Mouse (Mus musculus) left cerebral cortex, postnatal 25 days (tissue): ENCODE results near the gene Kiss1. TPM values are rescaled to one million over a fixed set of nuclear protein-coding genes. Genes with fewer than 3 reads are reported as not detected.

Experiments used
- DNase-seq, 2 experiments: peaks; one replicate each; pipeline ENCODE4 v3.0.0; 2022; ENCODE audit warnings: low spot score in 2 of 2, mixed read lengths in 1 of 2
- intact Hi-C: fragments of 180-260 bp; cut with DNase I; formaldehyde crosslinking; loops from one replicate; pipeline ENCODE4 v1.15.1; 2025
- total RNA-seq, 2 experiments: library from RNA; stranded (reverse); gene quantifications; 2 replicates each; pipeline ENCODE4 v1.2.3; 2021

Gene Kiss1
- total RNA-seq, result 1 to 10 TPM in 1 of 2 experiments, not detected in 1; 1.8 TPM

DNA sequence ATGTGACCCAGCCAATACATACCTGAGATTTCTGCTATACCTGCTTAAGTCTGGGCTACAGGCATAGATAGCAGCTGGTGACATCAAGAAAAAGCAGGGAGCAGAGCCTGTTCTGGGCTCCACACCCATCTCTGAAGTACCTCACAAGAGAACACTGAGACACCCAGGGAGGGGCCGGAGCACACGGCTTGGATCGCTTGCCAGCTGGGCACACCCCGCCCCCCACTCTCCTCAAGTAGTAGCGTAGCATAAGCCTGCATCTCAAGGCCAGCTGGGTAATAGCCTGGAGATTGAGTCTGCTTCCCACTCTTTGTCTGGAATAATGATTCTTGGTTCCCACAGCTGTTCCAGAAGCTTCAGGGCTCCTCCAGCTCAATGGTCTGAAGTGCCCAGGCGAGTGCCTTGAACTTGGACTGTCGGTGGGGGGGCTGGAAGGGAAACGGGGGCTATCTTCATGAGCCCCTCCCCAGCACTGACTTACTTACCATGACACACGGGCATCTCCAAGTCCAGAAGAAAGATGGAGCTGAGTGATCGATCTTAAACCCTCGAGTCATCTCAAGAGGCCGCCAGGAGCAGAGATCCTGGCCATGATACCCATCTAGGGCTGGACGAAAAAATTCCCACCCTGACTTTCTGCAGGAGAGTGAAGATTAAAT lies at the start of gene Kiss1:
Gene Kiss1, plus strand, starts transcription at position 609 of the 659 bp plus-strand sequence.
- peak in 1 of 2 experiments; percentile 40 for DNase-seq
- intact Hi-C loops, result no loop called here

DNA sequence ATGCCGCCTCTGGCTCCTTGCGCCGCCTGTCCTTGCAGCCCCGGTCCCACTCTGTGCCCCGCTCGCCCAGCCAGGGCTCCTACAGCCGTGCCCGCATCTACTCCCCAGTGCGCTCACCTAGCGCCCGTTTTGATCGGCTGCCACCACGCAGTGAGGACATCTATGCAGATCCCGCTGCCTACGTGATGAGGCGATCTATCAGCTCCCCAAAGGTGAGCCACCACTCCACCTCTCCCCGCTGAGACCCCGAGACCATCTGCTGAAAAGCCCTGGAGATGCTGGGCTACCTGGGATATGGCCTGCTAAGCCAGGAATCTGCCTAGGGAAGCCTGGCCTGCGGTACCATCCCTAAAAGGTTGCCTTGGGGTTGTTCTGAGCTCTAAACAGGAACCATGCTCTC lies 47.5 kb upstream of the Kiss1 start:
- no peak for DNase-seq
- intact Hi-C loops, result no loop called here

DNA sequence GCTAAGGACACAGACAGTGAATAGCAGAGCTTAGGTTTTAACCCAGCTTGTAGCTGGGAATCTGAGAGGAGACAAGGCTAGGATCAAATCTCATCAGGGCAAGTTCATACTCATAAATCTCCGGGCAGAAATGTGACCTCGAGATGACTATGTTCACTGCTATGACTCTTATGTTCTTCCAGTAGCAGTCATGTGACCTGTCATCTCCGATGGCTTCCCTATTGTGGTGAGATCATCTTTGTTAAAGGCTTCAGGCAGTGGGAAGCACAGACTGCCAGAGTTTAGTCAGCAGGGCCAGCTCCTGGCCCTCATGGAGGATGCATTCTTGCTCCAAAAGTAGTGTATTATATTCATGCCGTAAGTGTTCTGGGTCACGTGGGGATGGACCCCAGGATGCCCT lies 44.7 kb upstream of the Kiss1 start:
- intact Hi-C loops, result no loop called here
- DNase-seq, result no peak

DNA sequence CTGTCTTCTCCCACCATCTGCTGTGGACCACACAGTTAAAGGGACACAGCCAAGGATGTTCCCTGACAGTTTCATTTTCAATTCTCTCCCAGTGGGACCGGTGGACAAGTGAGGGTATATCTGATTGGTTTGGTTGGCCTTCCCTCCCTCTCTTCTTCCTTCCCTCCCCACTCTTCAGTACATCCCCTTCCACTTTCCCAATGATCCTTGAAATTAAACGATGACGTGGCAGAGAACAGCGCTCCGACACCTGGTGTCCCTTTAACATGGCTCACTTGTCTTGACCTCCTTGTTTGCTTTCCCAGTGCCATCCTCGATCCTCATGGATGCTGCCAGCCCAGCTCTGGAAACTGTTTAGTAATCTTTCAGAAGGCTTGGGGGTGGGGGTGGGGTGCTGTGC lies 43.1 kb upstream of the Kiss1 start:
- intact Hi-C loops, result no loop called here
- DNase-seq, result no peak

DNA sequence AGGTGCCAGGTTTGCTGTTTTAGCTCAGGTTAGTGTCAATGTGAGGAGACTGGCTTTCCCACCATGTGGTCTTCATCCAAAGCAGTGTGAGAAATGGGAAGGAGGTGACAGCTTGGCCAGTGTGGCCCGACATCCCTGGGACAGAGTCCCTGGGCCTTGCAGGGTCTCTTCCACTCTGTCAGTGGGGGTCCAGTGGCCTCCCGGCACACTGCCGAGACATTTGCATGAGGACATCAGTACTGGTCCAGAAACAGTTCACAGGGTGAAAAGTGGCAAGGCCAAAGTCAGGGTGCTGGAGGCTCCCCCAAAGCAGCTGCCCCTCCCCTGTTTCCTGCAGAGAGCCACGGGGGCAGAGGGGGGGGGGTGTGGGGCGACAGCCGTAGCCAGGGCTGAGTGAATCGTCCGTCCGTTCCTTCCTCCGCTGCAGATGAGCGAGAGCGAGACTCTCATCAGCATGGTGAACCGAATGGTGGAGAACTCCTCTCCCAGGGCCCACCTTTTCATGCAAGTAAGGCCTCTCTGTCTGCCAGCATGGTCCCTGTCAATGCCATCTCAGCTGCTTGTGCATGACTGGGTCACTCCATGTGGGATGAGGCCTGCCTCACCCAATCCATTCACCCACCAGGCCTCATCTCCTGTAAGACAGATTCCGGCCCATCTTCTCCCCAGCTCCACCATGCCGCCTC lies 42.6 kb upstream of the Kiss1 start:
- DNase-seq, result no peak
- intact Hi-C loops, result no loop called here

DNA sequence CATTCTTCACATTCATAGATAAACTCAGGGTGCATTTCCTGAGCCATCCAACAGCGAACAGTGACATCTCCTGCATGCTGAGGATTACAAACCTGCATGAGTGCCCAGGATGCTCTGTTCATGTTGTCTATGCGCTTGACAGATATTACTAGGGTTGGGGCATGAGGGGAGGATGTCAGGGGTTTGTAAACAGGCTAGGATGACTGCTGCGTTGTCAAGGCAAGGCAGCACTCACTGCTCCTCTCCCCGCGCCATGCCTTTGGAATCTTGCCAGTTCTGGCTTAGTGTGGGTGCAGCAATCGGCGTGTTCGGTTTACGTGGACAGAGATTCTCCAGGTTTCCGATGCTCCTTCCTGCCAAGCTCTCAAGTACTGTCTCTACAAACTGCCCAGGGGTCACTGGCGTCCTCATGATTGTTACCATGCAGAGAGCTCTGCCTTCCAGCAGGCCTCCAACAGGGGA lies 42.0 kb upstream of the Kiss1 start:
- DNase-seq, result peak; percentile 51 to 69

DNA sequence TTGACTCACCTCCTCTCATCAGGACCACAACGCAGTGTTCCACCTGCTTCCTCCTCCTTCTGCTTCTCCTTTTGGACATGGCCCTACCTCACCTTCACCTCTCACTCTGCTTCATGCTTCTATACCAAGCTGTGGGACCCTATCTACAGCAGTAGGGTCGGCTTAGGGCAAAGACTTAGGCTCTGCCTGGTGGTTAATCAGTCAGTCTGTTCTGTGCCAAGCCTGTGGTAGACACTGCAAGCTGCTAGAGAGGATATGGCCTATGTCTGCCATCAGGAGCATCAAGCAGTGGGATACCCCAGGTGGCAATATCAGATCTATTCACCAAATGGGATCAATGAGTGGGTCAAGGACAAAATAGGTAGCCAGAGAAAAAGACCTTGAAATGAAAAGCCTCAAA lies 41.1 kb upstream of the Kiss1 start:
- intact Hi-C loops, result no loop called here
- no peak for DNase-seq

More for the DNA sequence above, 42.0 kb upstream of the Kiss1 start:
- intact Hi-C loops, result no loop called here

DNA sequence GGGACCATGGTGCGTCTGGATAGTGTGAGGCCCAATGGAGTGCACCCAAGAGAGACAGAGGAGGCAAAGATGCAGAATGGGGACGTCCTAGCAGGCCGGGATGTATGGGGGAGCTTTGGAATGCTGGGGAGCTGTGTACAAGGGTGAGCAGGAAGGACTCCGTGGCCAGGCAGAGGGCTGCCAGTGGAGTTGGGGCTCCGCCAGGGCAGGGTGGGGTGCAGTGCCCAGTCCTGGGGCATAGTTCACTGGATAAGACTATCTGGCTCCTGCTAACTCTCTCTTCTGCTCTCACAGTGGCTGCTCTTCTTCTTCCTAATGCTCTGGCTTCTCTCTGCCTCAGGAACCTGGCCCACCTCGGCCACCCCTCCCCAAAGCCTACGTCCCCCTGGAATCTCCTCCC lies 35.8 kb upstream of the Kiss1 start:
- DNase-seq, result no peak
- intact Hi-C loops, result no loop called here

DNA sequence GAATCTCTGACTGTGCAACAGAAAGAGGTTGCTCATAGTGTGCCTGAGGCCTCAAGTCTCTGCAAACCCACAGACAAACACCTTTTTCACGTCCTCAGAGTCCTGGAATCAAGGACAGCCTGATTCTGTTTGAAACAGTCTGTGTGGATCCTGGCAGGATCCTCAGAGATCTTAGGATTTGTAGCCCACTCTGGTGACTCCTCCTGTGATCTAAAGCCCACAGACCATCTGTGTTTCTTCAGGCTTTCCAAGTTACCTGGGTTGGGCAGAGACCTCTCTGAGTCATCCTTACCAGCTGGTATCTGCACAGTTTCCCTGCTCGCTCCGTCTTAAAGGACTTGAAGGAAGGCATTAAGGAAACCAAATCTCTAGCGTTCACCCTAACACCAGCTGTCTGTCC lies 34.6 kb upstream of the Kiss1 start:
- intact Hi-C loops, result no loop called here
- DNase-seq, result peak; percentile 28 to 91

DNA sequence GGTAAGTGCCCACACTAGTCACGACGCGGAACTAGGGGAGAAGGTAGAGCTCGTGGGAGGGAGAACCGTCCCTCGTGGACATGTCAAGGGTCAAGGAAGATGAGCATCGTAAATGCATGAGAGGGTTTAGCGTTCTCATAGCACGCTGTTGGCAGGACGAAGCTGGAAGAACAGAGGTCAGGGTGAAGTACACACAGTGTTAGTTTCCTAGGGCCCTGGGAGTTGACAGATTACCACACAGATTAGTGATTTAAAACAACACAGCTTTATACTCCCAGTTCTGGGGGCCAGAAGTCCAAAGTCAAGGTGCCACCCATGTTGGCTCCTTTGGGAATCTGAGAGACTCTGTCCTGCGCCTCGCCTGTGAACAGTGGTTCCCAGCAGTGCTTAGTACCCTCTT lies 33.8 kb upstream of the Kiss1 start:
- intact Hi-C loops, result no loop called here
- no peak for DNase-seq

DNA sequence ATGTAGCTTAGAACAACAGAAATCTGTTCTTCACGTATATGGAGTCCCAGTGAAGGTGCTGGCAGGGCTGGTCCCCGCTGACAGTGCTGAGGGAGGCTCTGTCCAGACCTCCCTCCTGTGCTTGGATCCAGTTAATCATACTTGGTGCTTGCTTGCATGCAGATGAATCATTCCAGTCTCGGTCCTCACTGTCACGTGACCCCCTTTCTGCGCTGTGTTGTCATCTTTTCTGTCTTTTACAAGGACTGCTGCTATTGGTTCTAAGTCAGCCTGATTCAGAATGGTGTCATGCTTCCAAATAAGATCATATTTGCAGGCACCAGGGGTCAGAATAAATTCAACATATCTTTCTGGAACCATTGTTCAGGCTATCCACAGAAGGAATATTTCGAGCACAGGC lies 29.8 kb upstream of the Kiss1 start:
- no peak for DNase-seq
- intact Hi-C loops, result no loop called here

DNA sequence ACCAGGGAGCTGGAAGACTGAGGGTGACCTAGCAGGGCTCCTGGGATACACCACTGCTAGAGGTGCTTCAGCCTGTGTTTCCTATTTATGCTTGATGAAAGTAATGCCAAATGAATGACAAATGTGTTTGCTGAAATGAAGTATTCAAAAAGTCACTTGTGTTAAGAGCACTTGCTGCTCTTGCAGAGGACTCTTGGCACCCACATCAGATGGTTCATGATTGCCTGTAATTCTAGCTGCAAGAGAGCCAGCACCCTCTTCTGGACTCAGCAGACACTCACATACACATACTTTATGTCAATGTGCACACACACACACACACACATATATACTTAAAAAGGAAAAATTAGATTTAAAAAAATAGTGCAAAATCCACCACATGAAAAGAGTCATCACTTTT lies 29.1 kb upstream of the Kiss1 start:
- no peak for DNase-seq
- intact Hi-C loops, result no loop called here

DNA sequence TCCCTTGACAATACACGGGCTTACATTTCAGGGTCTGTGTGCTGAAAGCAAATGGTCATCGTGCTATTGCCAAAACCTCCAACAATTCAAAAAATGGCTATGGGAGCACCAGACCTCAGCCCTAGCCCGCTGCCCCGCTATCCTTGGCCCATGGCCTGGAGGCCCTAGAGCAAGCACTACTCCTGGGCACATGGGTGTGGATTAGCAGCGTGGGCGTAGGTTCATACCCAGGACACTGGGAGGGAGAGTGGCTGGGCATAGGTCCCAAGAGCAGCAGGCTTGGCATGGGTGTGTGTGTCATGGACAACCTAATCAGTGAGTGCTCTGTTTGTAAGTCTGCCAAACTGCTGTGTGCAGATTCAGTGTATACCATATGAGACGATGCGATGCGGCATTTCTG lies 25.3 kb upstream of the Kiss1 start:
- intact Hi-C loops, result no loop called here

DNA sequence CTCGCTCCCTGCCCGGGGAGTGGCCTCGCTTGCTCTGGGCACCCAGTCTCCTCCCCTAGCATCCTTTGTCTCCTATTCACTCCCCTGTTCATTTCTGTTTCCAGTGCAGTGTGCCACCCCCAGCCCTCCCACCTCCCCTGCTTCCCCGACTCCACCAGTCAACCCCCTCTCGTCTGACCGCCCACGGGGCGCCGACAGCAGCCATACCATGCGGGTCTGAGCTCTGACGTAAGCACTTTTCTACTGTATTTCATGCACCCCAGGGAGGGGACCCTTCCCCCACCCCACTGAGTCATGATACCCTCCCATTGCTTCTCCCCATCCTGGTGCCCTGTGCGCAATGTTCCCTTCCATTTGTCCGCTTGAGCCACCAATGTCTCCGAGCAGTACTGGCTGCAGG lies 22.9 kb upstream of the Kiss1 start:
- intact Hi-C loops, result no loop called here
- DNase-seq, result peak in 1 of 2 experiments; percentile 66

More for the DNA sequence above, 25.3 kb upstream of the Kiss1 start:
- DNase-seq, result no peak

DNA sequence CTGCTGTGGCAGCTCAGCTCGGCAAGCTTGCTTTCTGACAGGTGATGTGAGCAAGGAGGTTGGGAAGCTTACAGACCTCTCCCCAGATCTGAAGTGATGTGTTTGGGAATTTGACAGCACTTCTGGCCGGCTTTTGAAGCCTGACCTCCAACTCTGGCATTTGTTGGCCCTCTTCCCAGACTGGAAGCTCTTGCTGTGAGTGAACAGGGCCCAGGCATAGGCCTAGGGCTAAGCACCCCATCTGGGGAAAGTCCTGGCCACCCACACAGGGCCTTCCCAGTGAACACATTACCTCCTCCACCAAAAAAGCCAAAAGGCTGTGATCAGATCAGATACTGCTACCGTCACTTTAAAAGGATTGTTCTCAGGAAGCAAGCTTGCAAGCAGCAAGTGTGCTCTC lies 19.1 kb upstream of the Kiss1 start:
- intact Hi-C loops, result loop anchor here (5.0 kb wide), 1 partner anchor 75 kb away; no protein-coding TSS in a partner anchor
- no peak for DNase-seq

DNA sequence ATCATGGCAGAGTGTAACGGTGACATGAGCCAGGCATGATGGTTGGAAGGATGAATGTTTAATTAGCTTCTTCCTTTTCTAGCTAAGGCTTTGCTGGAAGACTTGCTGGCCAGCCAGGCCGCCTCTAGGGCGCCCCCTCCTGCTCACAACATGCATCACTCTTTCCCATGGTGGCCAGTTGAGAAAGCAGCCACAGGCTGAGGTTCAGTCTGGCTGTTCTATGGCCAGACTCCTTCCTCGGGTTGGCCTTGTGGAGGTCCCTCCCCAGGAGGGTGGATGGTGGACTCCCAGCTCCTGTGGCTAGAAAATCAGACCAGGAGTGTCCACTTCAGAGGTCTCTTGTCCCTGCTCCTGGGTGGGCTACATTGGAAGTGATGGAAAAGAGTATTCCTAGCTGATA lies 14.8 kb upstream of the Kiss1 start:
- intact Hi-C loops, result loop anchor here (1.0 kb wide), 1 partner anchor 126 kb away; no protein-coding TSS in a partner anchor
- DNase-seq, result peak; percentile 72 to 80

DNA sequence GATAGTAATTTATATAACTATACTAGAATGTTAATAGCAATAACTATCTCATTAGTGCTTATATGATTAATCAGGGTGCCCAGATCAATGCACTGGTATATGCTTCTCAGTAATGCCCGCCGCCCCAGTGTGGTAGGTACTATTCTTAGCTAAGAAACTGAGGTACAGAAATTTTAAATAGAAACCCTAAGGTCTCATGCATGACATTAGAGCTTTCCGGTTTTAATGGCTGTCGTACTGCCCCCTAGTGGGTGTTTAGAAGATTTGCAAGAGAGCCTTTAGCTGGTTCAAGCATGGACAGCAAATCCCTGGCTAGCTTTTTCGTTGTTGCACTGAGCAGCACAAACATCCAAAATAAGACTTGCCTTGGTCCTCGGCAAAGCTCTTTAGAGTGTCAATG lies 14.4 kb upstream of the Kiss1 start:
- intact Hi-C loops, result loop anchor here (1.0 kb wide), 1 partner anchor 126 kb away; no protein-coding TSS in a partner anchor
- peak; percentile 42 to 61 for DNase-seq

DNA sequence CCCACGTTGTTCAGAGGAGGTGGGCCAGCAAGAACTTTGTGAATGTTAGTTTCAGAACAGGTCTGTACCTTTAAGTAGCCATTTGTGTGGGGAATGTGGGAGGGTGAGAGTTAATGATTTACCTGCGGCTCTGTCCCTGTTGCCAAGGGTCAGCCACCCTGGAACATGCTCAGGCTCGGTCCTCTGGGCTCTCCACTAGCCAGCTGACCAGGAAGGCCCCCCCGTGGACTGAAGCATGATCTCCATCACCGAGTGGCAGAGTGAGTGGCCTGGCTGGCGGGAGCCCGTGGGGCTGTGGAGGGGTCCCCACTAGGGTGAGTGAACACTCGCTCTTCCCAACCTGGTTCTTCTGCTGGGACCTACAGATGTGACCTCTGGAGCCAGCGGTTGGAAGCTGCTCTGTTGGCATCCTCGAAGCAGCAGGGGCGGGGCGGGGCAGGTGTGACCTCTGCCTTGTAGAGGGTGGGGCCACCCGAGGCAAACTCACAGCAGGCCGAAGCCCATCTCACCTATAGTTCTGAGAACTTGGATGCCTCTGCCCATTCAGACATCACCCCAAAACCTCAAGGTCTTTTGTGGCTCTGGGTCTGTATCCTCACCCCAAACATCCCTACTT lies 11.9 kb upstream of the Kiss1 start, which contains the start of gene Golt1a:
Gene Golt1a, plus strand, starts transcription at position 149 of the 616 bp plus-strand sequence.
- intact Hi-C loops, result loop anchor here (5.0 kb wide), 1 partner anchor 267 kb away; no protein-coding TSS in a partner anchor
- DNase-seq, result no peak

DNA sequence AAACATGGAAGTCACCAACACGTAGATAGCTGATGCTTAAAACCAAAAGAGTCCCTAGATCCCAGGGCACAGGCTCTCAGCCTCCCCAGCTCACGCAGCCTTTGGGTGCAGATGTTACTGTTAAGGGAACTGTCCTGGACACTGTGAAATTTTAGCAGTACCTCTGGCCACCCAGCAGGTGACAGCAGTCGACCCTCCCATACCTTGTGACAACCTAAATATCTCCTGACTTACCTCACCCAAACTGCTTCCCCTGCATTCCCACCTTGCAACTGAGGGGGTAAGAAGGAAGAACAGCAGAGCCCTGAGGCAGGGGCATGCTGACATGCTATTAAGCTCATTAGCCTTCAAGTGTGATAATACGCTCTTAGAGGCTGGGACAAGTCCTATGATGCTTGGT lies 10.4 kb upstream of the Kiss1 start:
- intact Hi-C loops, result loop anchor here (5.0 kb wide), 1 partner anchor 269 kb away; no protein-coding TSS in a partner anchor
- no peak for DNase-seq

DNA sequence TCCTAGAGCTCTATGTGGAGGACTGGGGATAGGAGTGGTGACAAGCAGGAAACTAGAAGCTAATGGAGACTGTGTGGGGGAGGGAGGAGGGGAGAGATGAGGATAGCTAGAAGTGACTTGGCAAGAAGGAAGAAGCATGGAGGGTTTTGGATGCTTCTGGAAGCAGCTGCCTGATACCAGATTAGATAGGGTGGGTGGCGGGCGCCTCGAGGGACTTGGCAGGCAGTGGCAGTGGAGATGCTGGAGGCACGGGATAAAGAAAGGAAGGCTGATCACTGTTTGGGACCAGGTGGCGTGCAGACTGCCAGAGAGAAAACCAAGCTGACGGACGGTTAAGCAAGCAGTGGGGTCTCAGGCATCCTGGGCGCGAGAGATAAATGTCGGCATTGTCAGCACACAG lies 9.7 kb upstream of the Kiss1 start:
- intact Hi-C loops, result loop anchor here (5.0 kb wide), 1 partner anchor 270 kb away; no protein-coding TSS in a partner anchor
- peak; percentile 62 to 96 for DNase-seq
